Mouse (Mus musculus): ENCODE data around the gene Ifnar2.

GRCm38 (mm10) chr16:91418531-91418930 is 45.9 kb downstream of the Ifnar2 start:
- no peak for TF ChIP-seq CTCF (conservative IDR thresholded peaks at IDR 0.05 in 1 of 2, IDR thresholded peaks at IDR 0.05 in 1 of 2; ENCODE audit: low read depth in 2 of 2, low read length in 2 of 2)
- no peak for TF ChIP-seq ZNF384 (IDR thresholded peaks at IDR 0.05; ENCODE audit: low read depth, low read length)
- TF ChIP-seq JUND (conservative IDR thresholded peaks at IDR 0.05; ENCODE audit: low read depth, low read length), result no peak
- no peak for TF ChIP-seq POLR2A (IDR thresholded peaks at IDR 0.05; ENCODE audit: low read depth, low read length)
- no peak for TF ChIP-seq UBTF (IDR thresholded peaks at IDR 0.05; ENCODE audit: low read depth, low read length)
- TF ChIP-seq TCF12 (IDR thresholded peaks at IDR 0.05; ENCODE audit: low read depth, low read length), result no peak
- no peak for TF ChIP-seq ZMIZ1 (IDR thresholded peaks at IDR 0.05; ENCODE audit: low read depth, low read length)
- TF ChIP-seq RAD21 (IDR thresholded peaks at IDR 0.05; ENCODE audit: low read depth, low read length), result no peak
- no peak for TF ChIP-seq PAX5 (IDR thresholded peaks at IDR 0.05; ENCODE audit: low read length)
- no peak for TF ChIP-seq MXI1 (IDR thresholded peaks at IDR 0.05; ENCODE audit: low read depth, low read length)
- no peak for TF ChIP-seq SIN3A (IDR thresholded peaks at IDR 0.05; ENCODE audit: low read length)
- TF ChIP-seq EP300 (IDR thresholded peaks at IDR 0.05; ENCODE audit: low read length), result no peak
